Mouse (Mus musculus) liver, adult 2 months (tissue): ENCODE measurements at regions not wholly inside any gene's neighbourhood (a gene's known extent, or its start where the extent isn't known, plus 50 kb on each side); places are given as distances from the start of the nearest gene placed in this dataset.

Experiments used
- CTCF ChIP-seq: fragments of 200-500 bp; IDR thresholded peaks from 2 replicates; pipeline ENCODE4 v1.5.1; 2011; ENCODE audit warnings: low read depth, low read length, control low read depth
- POLR2A ChIP-seq: fragments of 200-500 bp; IDR thresholded peaks from 2 replicates; pipeline ENCODE4 v1.6.1; 2011; ENCODE audit warnings: low read length, control low read depth; ENCODE audit not compliant: insufficient read depth; ENCODE audit errors: extremely low read depth

- TF ChIP-seq CTCF (no peak), POLR2A (no peak)
Measured at GRCm38 (mm10) chr14:24785452-24785851, 298.5 kb downstream of the Rps24 start.
